Mouse (Mus musculus): ENCODE data around the gene H2afz. TPM values are rescaled to one million over a fixed set of nuclear protein-coding genes. Genes with fewer than 3 reads are reported as not detected.

The H2afz gene
- total and polyA plus RNA-seq, 2 experiments from 2014 or later = 567 to 814 TPM

DNA sequence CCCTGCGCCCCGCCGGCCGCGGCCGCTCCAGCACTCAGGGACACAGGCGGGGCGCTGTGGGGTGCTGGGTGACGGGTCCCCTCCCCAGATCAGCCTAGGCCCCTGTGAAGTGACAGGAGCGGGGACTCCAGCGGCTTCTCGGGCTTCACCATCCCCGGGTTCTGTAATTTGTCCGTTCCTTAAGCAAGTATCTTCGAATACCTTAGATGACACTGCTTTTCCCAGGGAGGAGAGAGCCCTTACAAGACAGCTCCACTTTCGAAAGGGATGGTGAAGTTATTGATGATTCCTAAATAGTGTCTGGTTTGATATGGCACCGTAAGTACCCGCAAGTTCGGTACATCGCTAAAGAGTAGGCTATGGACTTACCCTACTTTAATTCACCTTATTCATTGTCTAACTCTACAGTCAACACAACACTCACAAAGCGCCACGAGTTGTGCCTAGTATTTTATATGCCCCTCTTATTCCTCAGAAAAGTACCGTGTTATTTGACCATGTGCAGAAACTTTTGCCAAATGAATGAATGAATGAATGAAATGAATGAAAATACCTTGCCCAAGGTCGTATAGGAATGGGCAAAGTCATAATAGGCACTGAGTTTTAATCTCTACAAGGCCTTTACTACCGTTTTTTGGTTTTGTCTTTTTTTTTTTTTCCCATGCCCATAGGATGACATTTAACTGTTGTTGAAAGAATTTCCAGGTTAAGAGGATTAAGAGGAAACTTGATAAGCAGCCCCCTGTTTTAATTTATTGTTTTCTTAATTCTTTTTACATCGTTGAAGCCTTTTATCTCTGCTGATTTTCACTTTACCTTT is 4.0 kb downstream of the H2afz start:
- DNase-seq (ENCODE audit: low spot score) (no peak), ATAC-seq (no peak)
- 3% methylated on average over 26 of the region's 26 CpGs for WGBS

DNA sequence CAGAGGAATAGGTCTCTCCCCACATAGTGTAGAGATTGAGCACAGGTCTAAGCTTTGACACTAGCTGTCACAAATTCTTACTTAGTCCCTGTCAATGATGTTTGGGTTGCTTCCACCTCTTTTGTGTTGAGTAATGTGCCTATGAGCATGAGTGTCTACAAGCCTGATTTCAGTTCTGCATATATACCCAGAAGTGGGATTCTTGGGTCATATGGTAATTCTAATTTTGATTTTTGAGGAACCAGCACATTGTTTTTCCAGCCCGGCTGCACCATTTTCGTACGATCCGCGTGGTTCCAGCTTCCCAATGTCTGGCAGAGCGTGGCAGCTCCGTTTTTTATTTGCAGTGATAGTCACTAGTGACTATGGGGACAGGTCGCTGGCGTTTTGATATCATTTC is 5.1 kb downstream of the H2afz start:
- DNase-seq (ENCODE audit: low spot score) (no peak), ATAC-seq (no peak)
- Histone ChIP-seq H3K4me1 (ENCODE audit: insufficient read depth, low read length) (peaks cover 6% of the 10 kb centered on the region; the same call in 1 of the 2 replicates), H3K9me3 (ENCODE audit: low read length) (no peaks in the 10 kb centered on the region), H3K4me3 (ENCODE audit: low read length) (no peak overlapping the region), H3K36me3 (ENCODE audit: insufficient read depth, low read length) (no peaks in the 10 kb centered on the region), H3K9ac (replicated peaks; ENCODE audit: low read length) (no peak overlapping the region), H3K27me3 (ENCODE audit: insufficient read depth, low read length) (no peaks in the 10 kb centered on the region), H3K27ac (no peak overlapping the region), H3K4me2 (ENCODE audit: low read depth, low read length) (peak overlapping the region; percentile 81; the same call in 1 of the 2 replicates)
- WGBS = 85% methylated on average over 9 of the region's 9 CpGs
- TF ChIP-seq CTCF (IDR thresholded peaks at IDR 0.05; ENCODE audit: low read depth) = no peak

More for the DNA sequence above, 4.0 kb downstream of the H2afz start:
- Histone ChIP-seq H3K27me3 (ENCODE audit: insufficient read depth, low read length) (no peaks in the 10 kb centered on the region), H3K9ac (replicated peaks; ENCODE audit: low read length) (peak overlapping the region; percentile 94), H3K4me1 (ENCODE audit: insufficient read depth, low read length) (peaks cover 6% of the 10 kb centered on the region; the same call in 1 of the 2 replicates), H3K36me3 (ENCODE audit: insufficient read depth, low read length) (no peaks in the 10 kb centered on the region), H3K4me2 (ENCODE audit: low read depth, low read length) (peak overlapping the region; percentile 81), H3K4me3 (ENCODE audit: low read length) (peak overlapping the region; percentile 87), H3K27ac (peak overlapping the region; percentile 97), H3K9me3 (ENCODE audit: low read length) (no peaks in the 10 kb centered on the region)
- no peak for TF ChIP-seq CTCF (IDR thresholded peaks at IDR 0.05; ENCODE audit: low read depth)

DNA sequence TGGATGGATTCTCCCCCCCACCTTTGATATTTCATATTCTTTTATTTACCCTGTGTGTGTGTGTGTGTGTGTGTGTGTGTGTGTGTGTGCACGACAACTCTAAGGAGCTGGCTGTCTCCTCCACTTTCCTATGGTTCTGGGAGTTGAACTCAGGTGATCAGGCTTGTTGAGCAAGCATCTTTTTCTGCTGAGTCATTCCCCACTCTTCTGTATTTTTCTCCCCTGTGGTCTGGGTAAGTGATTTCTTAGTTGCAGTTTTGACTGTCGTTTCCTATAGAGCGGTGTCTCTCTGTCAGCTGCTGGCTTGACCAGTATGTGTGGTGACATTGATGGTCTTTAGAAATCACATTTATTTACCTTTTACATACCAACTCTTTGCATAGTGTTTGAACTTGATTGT is 15.0 kb downstream of the H2afz start:
- 89% methylated on average over 3 of the region's 3 CpGs for WGBS
- no peak for TF ChIP-seq CTCF (IDR thresholded peaks at IDR 0.05; ENCODE audit: low read depth)
- Histone ChIP-seq H3K9me3 (ENCODE audit: low read length) (no peaks in the 10 kb centered on the region), H3K36me3 (ENCODE audit: insufficient read depth, low read length) (no peaks in the 10 kb centered on the region), H3K9ac (replicated peaks; ENCODE audit: low read length) (no peak overlapping the region), H3K27ac (no peak overlapping the region), H3K4me1 (ENCODE audit: insufficient read depth, low read length) (no peaks in the 10 kb centered on the region), H3K4me3 (ENCODE audit: low read length) (no peak overlapping the region), H3K4me2 (ENCODE audit: low read depth, low read length) (no peak overlapping the region), H3K27me3 (ENCODE audit: insufficient read depth, low read length) (no peaks in the 10 kb centered on the region)
- ATAC-seq (no peak), DNase-seq (ENCODE audit: low spot score) (no peak)

DNA sequence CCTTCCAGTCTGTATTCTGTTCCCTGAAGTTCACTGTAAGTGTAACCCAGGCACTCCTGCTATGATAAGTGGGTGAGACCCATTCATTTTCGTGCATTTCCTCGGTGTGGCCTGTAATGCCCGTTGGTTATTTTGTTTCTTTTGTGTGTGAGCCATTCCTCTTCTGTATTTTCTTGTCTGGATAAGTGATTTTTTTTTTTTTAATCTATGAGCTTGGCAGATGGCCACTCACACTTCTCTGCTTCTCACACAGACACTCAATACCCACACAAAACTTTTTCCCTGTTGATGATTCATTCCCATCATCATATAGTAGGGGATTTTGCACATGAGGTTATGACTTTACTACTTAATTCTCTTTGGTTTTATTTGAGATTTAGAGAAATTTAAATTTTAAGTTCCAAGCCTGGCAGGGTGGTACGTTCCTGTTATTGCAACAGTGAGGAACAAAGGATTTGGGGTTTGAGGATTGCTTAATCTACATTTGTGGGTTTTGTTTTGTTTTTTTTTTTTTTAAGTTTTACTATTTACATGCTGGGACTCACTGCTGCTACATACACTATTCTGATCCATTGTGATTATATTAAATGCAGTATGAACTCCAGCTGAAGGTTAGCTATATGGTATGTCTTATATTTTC is 15.9 kb downstream of the H2afz start:
- TF ChIP-seq CTCF (IDR thresholded peaks at IDR 0.05; ENCODE audit: low read depth) = no peak
- Histone ChIP-seq H3K36me3 (ENCODE audit: insufficient read depth, low read length) (no peaks in the 10 kb centered on the region), H3K27me3 (ENCODE audit: insufficient read depth, low read length) (no peaks in the 10 kb centered on the region), H3K27ac (no peak overlapping the region), H3K4me1 (ENCODE audit: insufficient read depth, low read length) (no peaks in the 10 kb centered on the region), H3K9ac (replicated peaks; ENCODE audit: low read length) (no peak overlapping the region), H3K9me3 (ENCODE audit: low read length) (no peaks in the 10 kb centered on the region), H3K4me2 (ENCODE audit: low read depth, low read length) (no peak overlapping the region), H3K4me3 (ENCODE audit: low read length) (no peak overlapping the region)
- DNase-seq (ENCODE audit: low spot score) = no peak
- ATAC-seq = no peak
- 63% methylated on average over 4 of the region's 4 CpGs for WGBS

DNA sequence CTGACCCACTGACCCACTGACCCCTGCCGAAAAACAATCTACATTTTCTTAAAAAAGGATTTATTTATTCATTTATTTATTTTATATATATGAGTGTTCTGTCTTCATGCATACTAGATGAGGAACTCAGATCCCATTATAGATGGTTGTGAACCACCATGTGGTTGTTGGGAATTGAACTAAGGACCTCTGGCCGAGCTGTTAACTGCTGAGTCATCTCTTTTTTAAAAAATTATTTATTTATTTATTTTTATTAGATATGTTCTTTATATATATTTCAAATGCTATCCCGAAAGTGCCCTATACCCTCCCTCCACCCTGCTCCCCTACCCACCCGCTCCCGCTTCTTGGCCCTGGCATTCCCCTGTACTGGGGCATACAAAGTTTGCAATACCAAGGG is 16.8 kb downstream of the H2afz start:
- 92% methylated on average over 5 of the region's 5 CpGs for WGBS
- no peak overlapping the region for H3K4me3 ChIP-seq (ENCODE audit: low read length)
- no peaks in the 10 kb centered on the region for H3K4me1 ChIP-seq (ENCODE audit: insufficient read depth, low read length)
- H3K9me3 ChIP-seq (ENCODE audit: low read length) = no peaks in the 10 kb centered on the region
- no peaks in the 10 kb centered on the region for H3K36me3 ChIP-seq (ENCODE audit: insufficient read depth, low read length)
- no peaks in the 10 kb centered on the region for H3K27me3 ChIP-seq (ENCODE audit: insufficient read depth, low read length)
- no peak overlapping the region for H3K4me2 ChIP-seq (ENCODE audit: low read depth, low read length)
- DNase-seq (ENCODE audit: low spot score) = no peak
- H3K9ac ChIP-seq (replicated peaks; ENCODE audit: low read length) = no peak overlapping the region
- TF ChIP-seq CTCF (IDR thresholded peaks at IDR 0.05; ENCODE audit: low read depth) = no peak
- H3K27ac ChIP-seq = no peak overlapping the region
- no peak for ATAC-seq

DNA sequence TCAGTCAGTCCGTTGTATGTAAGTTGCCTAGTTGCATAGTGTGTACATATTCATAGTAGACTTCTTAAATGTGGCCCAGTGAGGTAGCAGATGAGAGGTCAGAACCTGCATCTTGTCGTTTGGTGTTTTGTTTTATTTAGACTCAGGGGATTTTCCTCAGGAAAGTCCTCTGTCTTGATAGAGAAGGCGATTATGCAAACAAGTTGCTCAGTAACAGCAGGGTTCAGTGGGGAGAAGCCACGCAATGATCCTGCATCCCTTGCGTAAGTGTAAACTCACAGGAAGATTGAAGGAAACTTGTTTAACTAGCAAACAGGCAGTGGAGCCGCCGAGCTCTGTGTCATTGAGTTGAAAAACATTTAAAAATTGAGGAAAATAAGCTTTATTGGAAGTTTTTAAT is 23.7 kb downstream of the H2afz start:
- Histone ChIP-seq H3K4me3 (ENCODE audit: low read length) (no peak overlapping the region), H3K4me2 (ENCODE audit: low read depth, low read length) (no peak overlapping the region), H3K27me3 (ENCODE audit: insufficient read depth, low read length) (no peaks in the 10 kb centered on the region), H3K36me3 (ENCODE audit: insufficient read depth, low read length) (peaks cover 6% of the 10 kb centered on the region; the same call in 1 of the 2 replicates), H3K9me3 (ENCODE audit: low read length) (no peaks in the 10 kb centered on the region), H3K27ac (no peak overlapping the region), H3K4me1 (ENCODE audit: insufficient read depth, low read length) (no peaks in the 10 kb centered on the region), H3K9ac (replicated peaks; ENCODE audit: low read length) (no peak overlapping the region)
- 68% methylated on average over 7 of the region's 7 CpGs for WGBS
- no peak for ATAC-seq
- DNase-seq (ENCODE audit: low spot score) = no peak
- TF ChIP-seq CTCF (IDR thresholded peaks at IDR 0.05; ENCODE audit: low read depth) = no peak

DNA sequence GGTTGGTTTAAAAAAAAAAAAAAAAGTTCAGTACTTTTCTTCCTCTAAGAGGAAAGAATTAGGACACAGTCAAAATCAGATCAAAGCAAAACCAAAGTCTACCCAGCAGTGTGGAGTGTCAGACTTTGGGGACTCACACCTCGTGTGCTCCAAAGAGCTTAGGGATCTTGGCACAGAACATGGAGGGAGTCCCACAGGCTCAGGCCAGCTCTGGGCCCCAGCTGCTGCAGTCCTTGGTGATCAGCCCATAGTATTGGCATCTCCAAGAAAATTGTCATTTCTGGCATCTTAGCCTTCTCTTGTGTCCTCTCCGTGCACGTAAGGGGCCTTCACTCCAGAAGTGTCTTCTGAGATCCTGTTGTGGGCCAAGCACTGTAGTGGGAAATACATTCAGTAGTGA is 26.8 kb downstream of the H2afz start:
- ATAC-seq (no peak), DNase-seq (ENCODE audit: low spot score) (peak; percentile 4)
- no peaks in the 10 kb centered on the region for H3K27me3 ChIP-seq (ENCODE audit: insufficient read depth, low read length)
- WGBS = 48% methylated on average over 3 of the region's 3 CpGs
- no peak overlapping the region for H3K27ac ChIP-seq
- H3K9me3 ChIP-seq (ENCODE audit: low read length) = no peaks in the 10 kb centered on the region
- TF ChIP-seq CTCF (IDR thresholded peaks at IDR 0.05; ENCODE audit: low read depth) = no peak
- H3K4me2 ChIP-seq (ENCODE audit: low read depth, low read length) = no peak overlapping the region
- no peak overlapping the region for H3K9ac ChIP-seq (replicated peaks; ENCODE audit: low read length)
- no peak overlapping the region for H3K4me3 ChIP-seq (ENCODE audit: low read length)
- H3K36me3 ChIP-seq (ENCODE audit: insufficient read depth, low read length) = peaks cover 19% of the 10 kb centered on the region
- H3K4me1 ChIP-seq (ENCODE audit: insufficient read depth, low read length) = no peaks in the 10 kb centered on the region

Data from hindbrain, postnatal 0 days (tissue).